Mouse (Mus musculus): ENCODE measurements around the gene Pax2. TPM values are rescaled to one million over a fixed set of nuclear protein-coding genes. Genes with fewer than 3 reads are reported as not detected.

The Pax2 gene
- total and polyA plus RNA-seq, 2 experiments from 2014 or later = 0.19 to 0.77 TPM

- Histone ChIP-seq H3K9ac (replicated peaks; ENCODE audit: low read length, poor library complexity, severe bottlenecking) (no peak overlapping the region), H3K4me2 (ENCODE audit: low read depth, low read length, poor library complexity, severe bottlenecking) (no peak overlapping the region), H3K4me1 (ENCODE audit: insufficient read depth, low read length) (no peaks in the 10 kb centered on the region), H3K27ac (ENCODE audit: low read depth, low read length) (no peak overlapping the region), H3K9me3 (ENCODE audit: low read length) (no peaks in the 10 kb centered on the region), H3K36me3 (ENCODE audit: insufficient read depth, low read length) (no peaks in the 10 kb centered on the region), H3K4me3 (ENCODE audit: low read depth, low read length) (no peak overlapping the region), H3K27me3 (ENCODE audit: insufficient read depth, low read length) (no peaks in the 10 kb centered on the region; the same call in 1 of the 2 replicates)
- WGBS = 77% methylated on average over 12 of the region's 12 CpGs
- ATAC-seq (ENCODE audit: low FRiP score) = no peak
- no peak for TF ChIP-seq CTCF (IDR thresholded peaks at IDR 0.05)
- DNase-seq (ENCODE audit: low spot score) = no peak
These were observed 93.6 kb downstream of the Pax2 start for GRCm38 (mm10) chr19:44849465-44849864.

GRCm38 (mm10) chr19:44858671-44859070, 102.8 kb downstream of the Pax2 start:
- no peak for TF ChIP-seq CTCF (IDR thresholded peaks at IDR 0.05)
- Histone ChIP-seq H3K9ac (replicated peaks; ENCODE audit: low read length, poor library complexity, severe bottlenecking) (no peak overlapping the region), H3K27me3 (ENCODE audit: insufficient read depth, low read length) (no peaks in the 10 kb centered on the region), H3K4me3 (ENCODE audit: low read depth, low read length) (no peak overlapping the region), H3K9me3 (ENCODE audit: low read length) (no peaks in the 10 kb centered on the region), H3K4me1 (ENCODE audit: insufficient read depth, low read length) (no peaks in the 10 kb centered on the region), H3K36me3 (ENCODE audit: insufficient read depth, low read length) (no peaks in the 10 kb centered on the region), H3K4me2 (ENCODE audit: low read depth, low read length, poor library complexity, severe bottlenecking) (no peak overlapping the region), H3K27ac (ENCODE audit: low read depth, low read length) (no peak overlapping the region)
- WGBS = 97% methylated on average over 1 of the region's 1 CpGs
- DNase-seq (ENCODE audit: low spot score) = no peak
- no peak for ATAC-seq (ENCODE audit: low FRiP score)

- 64% methylated on average over 2 of the region's 2 CpGs for WGBS
- no peak for TF ChIP-seq CTCF (IDR thresholded peaks at IDR 0.05)
- no peak for DNase-seq (ENCODE audit: low spot score)
- Histone ChIP-seq H3K4me1 (ENCODE audit: insufficient read depth, low read length) (no peaks in the 10 kb centered on the region), H3K9me3 (ENCODE audit: low read length) (no peaks in the 10 kb centered on the region), H3K36me3 (ENCODE audit: insufficient read depth, low read length) (no peaks in the 10 kb centered on the region), H3K27me3 (ENCODE audit: insufficient read depth, low read length) (peaks cover 3% of the 10 kb centered on the region; the same call in 1 of the 2 replicates), H3K27ac (ENCODE audit: low read depth, low read length) (no peak overlapping the region), H3K4me2 (ENCODE audit: low read depth, low read length, poor library complexity, severe bottlenecking) (no peak overlapping the region), H3K4me3 (ENCODE audit: low read depth, low read length) (no peak overlapping the region), H3K9ac (replicated peaks; ENCODE audit: low read length, poor library complexity, severe bottlenecking) (no peak overlapping the region)
- no peak for ATAC-seq (ENCODE audit: low FRiP score)
These were observed 112.9 kb downstream of the Pax2 start for GRCm38 (mm10) chr19:44868766-44869165.

GRCm38 (mm10) chr19:44874186-44874898, 118.5 kb downstream of the Pax2 start:
- ATAC-seq (ENCODE audit: low FRiP score) (no peak), DNase-seq (ENCODE audit: low spot score) (peak; percentile 38)
- H3K4me1 ChIP-seq (ENCODE audit: insufficient read depth, low read length) = no peaks in the 10 kb centered on the region
- H3K4me3 ChIP-seq (ENCODE audit: low read depth, low read length) = no peak overlapping the region
- WGBS = 51% methylated on average over 15 of the region's 15 CpGs
- H3K36me3 ChIP-seq (ENCODE audit: insufficient read depth, low read length) = no peaks in the 10 kb centered on the region
- H3K9me3 ChIP-seq (ENCODE audit: low read length) = no peaks in the 10 kb centered on the region
- no peak for TF ChIP-seq CTCF (IDR thresholded peaks at IDR 0.05)
- no peak overlapping the region for H3K9ac ChIP-seq (replicated peaks; ENCODE audit: low read length, poor library complexity, severe bottlenecking)
- no peak overlapping the region; the same call in 1 of the 2 replicates for H3K27ac ChIP-seq (ENCODE audit: low read depth, low read length)
- peaks cover 3% of the 10 kb centered on the region; the same call in 1 of the 2 replicates for H3K27me3 ChIP-seq (ENCODE audit: insufficient read depth, low read length)
- no peak overlapping the region for H3K4me2 ChIP-seq (ENCODE audit: low read depth, low read length, poor library complexity, severe bottlenecking)

GRCm38 (mm10) chr19:44874928-44875327, 119.1 kb downstream of the Pax2 start:
- H3K4me1 ChIP-seq (ENCODE audit: insufficient read depth, low read length) = no peaks in the 10 kb centered on the region
- H3K9me3 ChIP-seq (ENCODE audit: low read length) = no peaks in the 10 kb centered on the region
- no peak overlapping the region for H3K4me2 ChIP-seq (ENCODE audit: low read depth, low read length, poor library complexity, severe bottlenecking)
- no peak overlapping the region for H3K9ac ChIP-seq (replicated peaks; ENCODE audit: low read length, poor library complexity, severe bottlenecking)
- DNase-seq (ENCODE audit: low spot score) (no peak), ATAC-seq (ENCODE audit: low FRiP score) (no peak)
- H3K36me3 ChIP-seq (ENCODE audit: insufficient read depth, low read length) = no peaks in the 10 kb centered on the region
- 26% methylated on average over 6 of the region's 6 CpGs for WGBS
- no peak for TF ChIP-seq CTCF (IDR thresholded peaks at IDR 0.05)
- H3K27me3 ChIP-seq (ENCODE audit: insufficient read depth, low read length) = peaks cover 3% of the 10 kb centered on the region; the same call in 1 of the 2 replicates
- no peak overlapping the region for H3K27ac ChIP-seq (ENCODE audit: low read depth, low read length)
- H3K4me3 ChIP-seq (ENCODE audit: low read depth, low read length) = no peak overlapping the region

- H3K9me3 ChIP-seq (ENCODE audit: low read length) = no peaks in the 10 kb centered on the region
- DNase-seq (ENCODE audit: low spot score) (no peak), ATAC-seq (ENCODE audit: low FRiP score) (no peak)
- peaks cover 3% of the 10 kb centered on the region; the same call in 1 of the 2 replicates for H3K27me3 ChIP-seq (ENCODE audit: insufficient read depth, low read length)
- no peak overlapping the region for H3K4me3 ChIP-seq (ENCODE audit: low read depth, low read length)
- H3K9ac ChIP-seq (replicated peaks; ENCODE audit: low read length, poor library complexity, severe bottlenecking) = no peak overlapping the region
- no peak overlapping the region for H3K27ac ChIP-seq (ENCODE audit: low read depth, low read length)
- H3K36me3 ChIP-seq (ENCODE audit: insufficient read depth, low read length) = no peaks in the 10 kb centered on the region
- no peaks in the 10 kb centered on the region for H3K4me1 ChIP-seq (ENCODE audit: insufficient read depth, low read length)
- TF ChIP-seq CTCF (IDR thresholded peaks at IDR 0.05) = peak; percentile 13; the same call in 1 of the 2 replicates
- H3K4me2 ChIP-seq (ENCODE audit: low read depth, low read length, poor library complexity, severe bottlenecking) = no peak overlapping the region
- 70% methylated on average over 1 of the region's 1 CpGs for WGBS
These were observed 119.9 kb downstream of the Pax2 start for GRCm38 (mm10) chr19:44875718-44876117.

All from midbrain, postnatal 0 days (tissue).